Mouse (Mus musculus): Measurements from ENCODE around the gene Ppp1r2.

DNA sequence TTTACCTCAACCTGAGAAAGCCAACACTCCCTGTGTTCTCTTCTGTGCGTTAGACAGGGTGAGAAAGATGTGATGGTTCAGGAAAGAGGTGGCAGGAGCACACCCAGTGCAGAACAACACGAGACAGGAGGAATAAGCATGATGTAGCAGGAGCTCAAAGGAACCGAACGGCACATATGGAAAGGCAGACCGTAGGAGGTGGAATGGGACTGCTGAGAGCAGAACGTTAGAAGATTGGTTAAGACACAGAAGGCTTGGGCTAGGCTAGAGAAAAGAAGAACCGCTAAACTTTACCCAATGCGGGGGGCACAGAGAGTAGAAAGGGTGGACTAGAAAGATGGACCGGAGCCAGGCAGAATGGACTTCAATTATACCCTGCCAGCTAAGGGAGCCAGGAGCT lies 33.6 kb downstream of the Ppp1r2 start:
- no peak for TF ChIP-seq CTCF (IDR thresholded peaks at IDR 0.05; ENCODE audit: low read depth)
- no peak for TF ChIP-seq EP300 (IDR thresholded peaks at IDR 0.05; ENCODE audit: low read depth)

All from liver, postnatal 0 days (tissue).